Mouse (Mus musculus): ENCODE measurements around the gene Il17d. TPM values are rescaled to one million over a fixed set of nuclear protein-coding genes. Genes with fewer than 3 reads are reported as not detected.
A peak's percentile ranks its signal among the peaks of the same experiment; 100 is the strongest.

Il17d gene
- polyA plus RNA-seq, 1 experiment from 2014 or later = 1.5 TPM

DNA sequence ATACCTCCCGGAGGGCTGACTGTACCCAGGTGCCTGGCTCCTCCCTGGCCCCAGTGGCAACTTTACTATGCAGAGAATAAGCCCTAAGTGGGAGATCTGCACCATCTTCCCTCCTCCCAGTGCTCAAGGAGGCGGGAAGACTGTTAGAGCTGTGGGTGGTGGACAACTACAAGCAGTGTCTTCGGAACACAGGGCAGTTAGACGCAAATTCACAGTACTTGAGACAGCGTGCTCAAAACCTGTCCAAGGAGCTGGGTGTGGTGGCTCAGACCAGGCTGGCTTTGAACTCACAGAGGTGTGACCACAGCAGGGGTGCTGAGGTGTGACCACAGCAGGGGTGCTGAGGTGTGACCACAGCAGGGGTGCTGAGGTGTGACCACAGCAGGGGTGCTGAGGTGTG, 29.9 kb downstream of the Il17d start:
- no peaks in the 10 kb centered on the region for H3K4me1 ChIP-seq
- no peak overlapping the region for H3K9ac ChIP-seq
- WGBS = 81% methylated on average over 5 of the region's 5 CpGs
- no peaks in the 10 kb centered on the region for H3K27me3 ChIP-seq (replicated peaks)
- H3K27ac ChIP-seq (replicated peaks) = no peak overlapping the region
- ATAC-seq (ENCODE audit: extremely low read depth, insufficient number of reproducible peaks, low FRiP score, low TSS enrichment) = no peak
- no peaks in the 10 kb centered on the region for H3K9me3 ChIP-seq
- H3K36me3 ChIP-seq = peaks cover 20% of the 10 kb centered on the region
- no peak overlapping the region for H3K4me2 ChIP-seq
- H3K4me3 ChIP-seq = no peak overlapping the region

- no peak overlapping the region for H3K4me3 ChIP-seq
- no peaks in the 10 kb centered on the region for H3K9me3 ChIP-seq
- H3K9ac ChIP-seq = no peak overlapping the region
- H3K27me3 ChIP-seq (replicated peaks) = no peaks in the 10 kb centered on the region
- H3K27ac ChIP-seq (replicated peaks) = no peak overlapping the region
- H3K4me2 ChIP-seq = no peak overlapping the region
- H3K36me3 ChIP-seq = peaks cover 9% of the 10 kb centered on the region
- WGBS = 78% methylated on average over 7 of the region's 7 CpGs
- no peaks in the 10 kb centered on the region for H3K4me1 ChIP-seq
- no peak for ATAC-seq (ENCODE audit: extremely low read depth, insufficient number of reproducible peaks, low FRiP score, low TSS enrichment)
Measured at GRCm38 (mm10) chr14:57555471-57556070, 31.0 kb downstream of the Il17d start.

- Histone ChIP-seq H3K9me3 (no peaks in the 10 kb centered on the region), H3K27me3 (replicated peaks) (no peaks in the 10 kb centered on the region), H3K9ac (no peak overlapping the region), H3K4me2 (no peak overlapping the region), H3K36me3 (peaks cover 9% of the 10 kb centered on the region), H3K4me3 (no peak overlapping the region), H3K4me1 (no peaks in the 10 kb centered on the region), H3K27ac (replicated peaks) (no peak overlapping the region)
- ATAC-seq (ENCODE audit: extremely low read depth, insufficient number of reproducible peaks, low FRiP score, low TSS enrichment) = no peak
- 70% methylated on average over 1 of the region's 1 CpGs for WGBS
Measured at GRCm38 (mm10) chr14:57556922-57557321, 32.3 kb downstream of the Il17d start.

GRCm38 (mm10) chr14:57565626-57566025, 41.0 kb downstream of the Il17d start:
- ATAC-seq (ENCODE audit: extremely low read depth, insufficient number of reproducible peaks, low FRiP score, low TSS enrichment) = no peak
- H3K9me3 ChIP-seq = no peaks in the 10 kb centered on the region
- H3K36me3 ChIP-seq = peaks cover 10% of the 10 kb centered on the region; the same call in 1 of the 2 replicates
- no peaks in the 10 kb centered on the region for H3K27me3 ChIP-seq (replicated peaks)
- H3K9ac ChIP-seq = no peak overlapping the region
- 83% methylated on average over 6 of the region's 6 CpGs for WGBS
- no peak overlapping the region for H3K4me2 ChIP-seq
- H3K4me1 ChIP-seq = peaks cover 2% of the 10 kb centered on the region
- no peak overlapping the region for H3K27ac ChIP-seq (replicated peaks)
- H3K4me3 ChIP-seq = no peak overlapping the region

GRCm38 (mm10) chr14:57571155-57572133, 46.9 kb downstream of the Il17d start, which contains the start of gene Eef1akmt1:
Gene Eef1akmt1 (minus strand): TSS chr14:57571612.
- Histone ChIP-seq H3K27me3 (replicated peaks) (no peaks in the 10 kb centered on the region), H3K27ac (replicated peaks) (peak within 1 kb of the TSS; percentile 68), H3K9ac (peak within 1 kb of the TSS; percentile 86), H3K9me3 (peaks cover 19% of the 10 kb centered on the region), H3K36me3 (peaks cover 12% of the 10 kb centered on the region), H3K4me1 (peaks cover 6% of the 10 kb centered on the region), H3K4me2 (peak within 1 kb of the TSS; percentile 74), H3K4me3 (peak within 1 kb of the TSS; percentile 72)
- ATAC-seq (ENCODE audit: extremely low read depth, insufficient number of reproducible peaks, low FRiP score, low TSS enrichment) = peak; percentile 96
- WGBS = 7% methylated on average over 35 of the region's 35 CpGs

DNA sequence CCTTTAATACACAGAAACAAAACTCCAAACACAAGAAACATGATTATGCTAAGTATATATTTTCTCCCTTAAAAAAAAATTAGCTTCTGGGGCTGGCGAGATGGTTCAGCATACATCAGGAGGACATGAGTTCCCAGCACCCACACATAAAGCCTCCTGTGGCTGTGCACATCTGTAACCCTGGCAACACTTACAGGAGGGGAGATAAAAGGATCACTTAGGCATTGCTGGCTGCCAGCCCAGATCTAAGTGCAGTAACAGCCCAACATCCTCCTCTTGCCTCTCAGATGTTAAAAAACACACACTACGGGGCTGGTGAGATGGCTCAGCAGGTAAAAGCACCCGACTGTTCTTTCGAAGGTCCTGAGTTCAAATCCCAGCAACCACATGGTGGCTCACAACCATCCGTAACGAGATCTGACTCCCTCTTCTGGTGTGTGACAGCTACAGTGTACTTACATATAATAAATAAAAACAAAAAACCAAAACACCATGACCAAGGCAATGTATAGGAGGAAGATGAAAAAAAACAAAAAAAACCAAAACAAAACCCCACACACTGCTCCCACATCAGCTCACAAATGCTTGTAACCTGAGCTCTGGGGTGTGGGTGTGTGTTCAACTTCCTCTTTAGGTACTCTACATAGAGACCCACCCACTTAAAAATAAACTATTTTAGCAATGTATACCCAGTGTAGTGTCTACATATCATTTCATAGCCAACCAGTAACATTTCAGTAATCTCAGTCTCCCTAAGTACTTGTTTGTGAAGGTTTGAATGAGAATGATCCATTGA, 50.4 kb downstream of the Il17d start:
- H3K9ac ChIP-seq = no peak overlapping the region
- no peak overlapping the region for H3K4me3 ChIP-seq
- H3K36me3 ChIP-seq = peaks cover 35% of the 10 kb centered on the region
- H3K27ac ChIP-seq (replicated peaks) = no peak overlapping the region
- no peak overlapping the region for H3K4me2 ChIP-seq
- H3K9me3 ChIP-seq = peaks cover 19% of the 10 kb centered on the region
- H3K4me1 ChIP-seq = peaks cover 6% of the 10 kb centered on the region
- no peak for ATAC-seq (ENCODE audit: extremely low read depth, insufficient number of reproducible peaks, low FRiP score, low TSS enrichment)
- WGBS = 76% methylated on average over 6 of the region's 6 CpGs
- H3K27me3 ChIP-seq (replicated peaks) = no peaks in the 10 kb centered on the region

- Histone ChIP-seq H3K9ac (no peak overlapping the region), H3K27me3 (replicated peaks) (no peaks in the 10 kb centered on the region), H3K4me3 (no peak overlapping the region), H3K4me1 (no peaks in the 10 kb centered on the region), H3K27ac (replicated peaks) (no peak overlapping the region), H3K4me2 (no peak overlapping the region), H3K36me3 (peaks cover 50% of the 10 kb centered on the region), H3K9me3 (peaks cover 19% of the 10 kb centered on the region)
- no peak for ATAC-seq (ENCODE audit: extremely low read depth, insufficient number of reproducible peaks, low FRiP score, low TSS enrichment)
- 94% methylated on average over 2 of the region's 2 CpGs for WGBS
Measured at GRCm38 (mm10) chr14:57576364-57577060, 51.9 kb downstream of the Il17d start.

GRCm38 (mm10) chr14:57591830-57592229, 67.3 kb downstream of the Il17d start:
- H3K4me1 ChIP-seq = no peaks in the 10 kb centered on the region
- no peak for ATAC-seq (ENCODE audit: extremely low read depth, insufficient number of reproducible peaks, low FRiP score, low TSS enrichment)
- H3K9ac ChIP-seq = no peak overlapping the region
- no peak overlapping the region for H3K27ac ChIP-seq (replicated peaks)
- no peak overlapping the region for H3K4me2 ChIP-seq
- H3K36me3 ChIP-seq = peaks cover 91% of the 10 kb centered on the region
- 83% methylated on average over 3 of the region's 3 CpGs for WGBS
- H3K4me3 ChIP-seq = no peak overlapping the region
- H3K9me3 ChIP-seq = no peaks in the 10 kb centered on the region
- no peaks in the 10 kb centered on the region for H3K27me3 ChIP-seq (replicated peaks)

All from heart, embryonic 13.5 days (tissue).